Mouse (Mus musculus) stomach, embryonic 16.5 days (tissue): ENCODE results near the gene Rarres2. TPM values are rescaled to one million over a fixed set of nuclear protein-coding genes. Genes with fewer than 3 reads are reported as not detected.
A peak's percentile ranks its signal among the peaks of the same experiment; 100 is the strongest.

Experiments
- ATAC-seq: fragments of 200-750 bp; cut with Nextera tagmentation; 2 replicates; pipeline ENCODE4 v1.8.0; 2017; ENCODE audit warnings: moderate number of reproducible peaks, moderate TSS enrichment; ENCODE audit not compliant: insufficient read depth, low FRiP score
- H3K27ac ChIP-seq: fragments of 300-500 bp; sonication (generic); 2 replicates; pipeline ENCODE4 v1.5.1; 2014; ENCODE audit warnings: low read length
- H3K27me3 ChIP-seq: fragments of 300-500 bp; sonication (generic); 2 replicates; pipeline ENCODE4 v1.6.1; 2014; ENCODE audit warnings: low read length, control low read depth, mixed read lengths; ENCODE audit not compliant: control insufficient read depth, insufficient read depth
- H3K36me3 ChIP-seq: fragments of 300-500 bp; sonication (generic); 2 replicates; pipeline ENCODE4 v1.6.1; 2014; ENCODE audit warnings: low read length; ENCODE audit not compliant: control insufficient read depth, insufficient read depth
- H3K4me1 ChIP-seq: fragments of 300-500 bp; sonication (generic); 2 replicates; pipeline ENCODE4 v1.6.1; 2014; ENCODE audit warnings: low read length, control low read depth, mixed read lengths; ENCODE audit not compliant: control insufficient read depth, insufficient read depth
- H3K4me2 ChIP-seq: fragments of 300-500 bp; sonication (generic); 2 replicates; pipeline ENCODE4 v1.6.1; 2014; ENCODE audit warnings: low read depth, low read length, mixed read lengths
- H3K4me3 ChIP-seq: fragments of 300-500 bp; sonication (generic); replicated peaks from 2 replicates; pipeline ENCODE4 v1.5.1; 2014; ENCODE audit warnings: mild to moderate bottlenecking, low read length
- H3K9ac ChIP-seq: fragments of 300-500 bp; sonication (generic); 2 replicates; pipeline ENCODE4 v1.6.1; 2014; ENCODE audit warnings: low read length
- H3K9me3 ChIP-seq: fragments of 300-500 bp; sonication (generic); replicated peaks from 2 replicates; pipeline ENCODE4 v1.6.1; 2016; ENCODE audit warnings: low read length, control low read depth; ENCODE audit not compliant: control insufficient read depth
- WGBS: fragments of 180-500 bp; shearing (Covaris S2); extraction: QIAGEN DNeasy Blood & Tissue Kit; methylation state at CpG from one replicate; pipeline ENCODE4 v1.1.7; 2014; 5-methylcytosine and 5-hydroxymethylcytosine counted together
- polyA plus RNA-seq: library from polyadenylated mRNA; unstranded; fragments of >200 nt; fragmentation: Nextera tagmentation; extraction: Ambion mirVana; gene quantifications from 2 replicates; pipeline ENCODE4 v1.2.1, GENCODE M21; 2015

Gene Rarres2
- polyA plus RNA-seq = 122 and 128 TPM in 2 replicates

DNA sequence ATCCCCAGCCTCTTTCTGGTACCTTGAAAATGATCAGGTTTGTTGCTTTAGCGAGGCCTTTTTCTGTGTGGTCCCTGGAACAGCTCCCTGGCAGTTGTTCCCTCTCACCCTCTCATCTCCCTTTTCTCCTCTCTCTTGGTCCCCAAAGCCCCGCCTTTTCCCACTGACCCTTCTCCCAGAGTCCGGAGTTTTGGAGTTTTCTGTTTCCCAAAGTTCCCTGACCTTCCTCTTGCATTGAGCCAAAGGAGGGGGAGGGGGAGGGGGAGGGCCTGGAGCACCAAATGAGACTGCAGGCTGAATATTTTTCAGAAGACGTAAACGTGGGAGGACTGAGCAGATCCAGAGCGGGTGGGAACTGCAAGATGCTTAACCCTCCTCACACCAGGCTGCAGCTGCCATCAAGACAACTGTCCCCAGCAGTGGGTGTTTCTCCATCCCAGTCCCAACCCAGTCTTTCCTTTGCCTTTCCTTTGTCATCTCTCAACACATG is at the start of gene Rarres2:
Gene Rarres2, minus strand, starts transcription at position 218 of the 490 bp plus-strand sequence.
- H3K4me3 ChIP-seq = peak within 1 kb of the TSS; percentile 33
- H3K9ac ChIP-seq = peak within 1 kb of the TSS; percentile 59
- H3K36me3 ChIP-seq = no peaks in the 10 kb centered on the region
- ATAC-seq = peak; percentile 83
- H3K9me3 ChIP-seq = no peaks in the 10 kb centered on the region
- H3K27ac ChIP-seq = peak within 1 kb of the TSS; percentile 87
- H3K4me1 ChIP-seq = peaks cover 26% of the 10 kb centered on the region
- WGBS = 22% methylated on average over 6 of the region's 6 CpGs
- H3K4me2 ChIP-seq = peak within 1 kb of the TSS; percentile 49
- no peaks in the 10 kb centered on the region for H3K27me3 ChIP-seq

DNA sequence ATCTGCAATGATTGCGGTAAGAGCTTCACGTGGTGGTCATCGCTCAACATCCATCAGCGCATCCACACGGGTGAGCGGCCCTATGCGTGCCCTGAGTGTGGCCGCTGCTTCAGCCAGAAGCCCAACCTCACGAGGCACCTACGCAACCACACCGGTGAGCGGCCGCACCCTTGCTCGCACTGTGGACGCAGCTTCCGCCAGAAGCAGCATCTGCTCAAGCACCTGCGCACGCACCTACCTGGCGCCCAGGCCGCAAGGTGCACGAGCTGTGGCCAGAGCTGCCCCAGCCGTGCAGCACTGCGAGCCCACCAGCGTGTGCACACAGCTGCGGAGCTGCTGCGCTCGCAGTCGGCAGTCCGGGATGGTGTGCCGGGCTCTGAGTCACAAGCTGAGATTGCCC is 47.4 kb upstream of the Rarres2 start:
- ATAC-seq = no peak
- no peak overlapping the region for H3K27ac ChIP-seq
- no peaks in the 10 kb centered on the region for H3K9me3 ChIP-seq
- no peak overlapping the region for H3K9ac ChIP-seq
- H3K4me2 ChIP-seq = no peak overlapping the region
- peaks cover 10% of the 10 kb centered on the region for H3K36me3 ChIP-seq
- WGBS = 92% methylated on average over 30 of the region's 30 CpGs
- no peaks in the 10 kb centered on the region for H3K27me3 ChIP-seq
- no peaks in the 10 kb centered on the region for H3K4me1 ChIP-seq
- no peak overlapping the region for H3K4me3 ChIP-seq

GRCm38 (mm10) chr6:48614756-48615155 is 42.2 kb upstream of the Rarres2 start:
- Histone ChIP-seq H3K4me3 (no peak overlapping the region), H3K27me3 (no peaks in the 10 kb centered on the region), H3K9me3 (no peaks in the 10 kb centered on the region), H3K4me2 (no peak overlapping the region), H3K36me3 (peaks cover 11% of the 10 kb centered on the region), H3K27ac (no peak overlapping the region), H3K4me1 (peaks cover 7% of the 10 kb centered on the region; the same call in 1 of the 2 replicates), H3K9ac (no peak overlapping the region)
- no peak for ATAC-seq
- WGBS = 88% methylated on average over 5 of the region's 5 CpGs

GRCm38 (mm10) chr6:48613464-48613863 is 40.9 kb upstream of the Rarres2 start:
- H3K9me3 ChIP-seq = no peaks in the 10 kb centered on the region
- no peaks in the 10 kb centered on the region for H3K27me3 ChIP-seq
- peaks cover 7% of the 10 kb centered on the region; the same call in 1 of the 2 replicates for H3K4me1 ChIP-seq
- no peak for ATAC-seq
- no peak overlapping the region for H3K9ac ChIP-seq
- H3K4me2 ChIP-seq = no peak overlapping the region
- no peak overlapping the region for H3K4me3 ChIP-seq
- H3K27ac ChIP-seq = no peak overlapping the region
- 86% methylated on average over 4 of the region's 4 CpGs for WGBS
- peaks cover 5% of the 10 kb centered on the region; the same call in 1 of the 2 replicates for H3K36me3 ChIP-seq

- WGBS = 29% methylated on average over 3 of the region's 3 CpGs
- peak overlapping the region; percentile 38; the same call in 1 of the 2 replicates for H3K27ac ChIP-seq
- ATAC-seq = no peak
- H3K27me3 ChIP-seq = no peaks in the 10 kb centered on the region
- H3K4me2 ChIP-seq = no peak overlapping the region
- peaks cover 5% of the 10 kb centered on the region; the same call in 1 of the 2 replicates for H3K36me3 ChIP-seq
- no peak overlapping the region for H3K4me3 ChIP-seq
- H3K4me1 ChIP-seq = peaks cover 7% of the 10 kb centered on the region; the same call in 1 of the 2 replicates
- no peak overlapping the region for H3K9ac ChIP-seq
- H3K9me3 ChIP-seq = no peaks in the 10 kb centered on the region
Measured at GRCm38 (mm10) chr6:48610657-48611056, 38.1 kb upstream of the Rarres2 start.

DNA sequence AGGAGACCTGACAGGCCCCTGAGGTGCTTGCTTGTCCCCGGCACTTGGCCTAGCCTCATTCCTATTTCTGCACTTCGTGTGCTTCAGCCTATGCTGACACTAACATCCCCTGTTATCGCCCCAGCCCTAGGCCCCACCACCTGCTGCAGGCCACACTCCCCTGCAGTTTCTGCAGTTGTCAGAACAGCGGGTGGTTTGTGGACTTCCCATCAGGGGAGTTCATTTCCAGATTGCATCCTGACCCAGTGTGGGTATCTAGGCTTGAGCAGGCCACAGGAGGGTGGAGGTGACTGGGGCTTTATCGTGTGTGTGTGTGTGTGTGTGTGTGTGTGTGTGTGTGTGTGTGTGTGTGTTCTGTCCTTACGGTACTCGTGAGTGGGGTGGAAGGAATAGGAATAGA is 36.9 kb upstream of the Rarres2 start:
- Histone ChIP-seq H3K4me2 (no peak overlapping the region), H3K9ac (no peak overlapping the region), H3K36me3 (peaks cover 5% of the 10 kb centered on the region; the same call in 1 of the 2 replicates), H3K4me1 (peaks cover 7% of the 10 kb centered on the region; the same call in 1 of the 2 replicates), H3K27me3 (no peaks in the 10 kb centered on the region), H3K27ac (no peak overlapping the region), H3K4me3 (no peak overlapping the region), H3K9me3 (no peaks in the 10 kb centered on the region)
- no peak for ATAC-seq
- WGBS = 63% methylated on average over 7 of the region's 7 CpGs

DNA sequence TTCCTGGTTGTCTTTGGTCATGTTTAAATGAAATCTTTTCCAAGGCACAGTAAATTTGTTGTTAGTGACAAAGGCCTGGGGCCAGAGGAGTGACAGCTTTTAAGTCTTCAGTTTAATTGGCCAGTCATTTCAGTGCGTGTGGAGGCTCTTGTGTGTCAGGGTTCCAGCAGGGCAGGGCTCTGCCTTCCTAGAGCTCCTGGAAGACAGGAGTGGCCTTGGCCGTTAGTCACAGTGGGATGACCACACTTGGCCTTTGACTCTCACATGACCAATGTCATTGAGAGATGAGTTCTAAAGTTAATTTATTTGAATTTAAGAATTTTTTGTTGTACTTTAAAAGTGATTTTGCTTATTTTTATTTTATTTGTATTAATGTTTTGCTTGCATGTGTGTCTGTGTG is 35.5 kb upstream of the Rarres2 start:
- ATAC-seq = no peak
- Histone ChIP-seq H3K9me3 (no peaks in the 10 kb centered on the region), H3K4me2 (no peak overlapping the region), H3K27ac (no peak overlapping the region), H3K4me1 (peaks cover 7% of the 10 kb centered on the region; the same call in 1 of the 2 replicates), H3K36me3 (no peaks in the 10 kb centered on the region), H3K27me3 (no peaks in the 10 kb centered on the region), H3K9ac (no peak overlapping the region), H3K4me3 (no peak overlapping the region)
- 76% methylated on average over 2 of the region's 2 CpGs for WGBS

GRCm38 (mm10) chr6:48602080-48602741 is 29.6 kb upstream of the Rarres2 start:
- H3K27ac ChIP-seq = peak overlapping the region; percentile 44
- peak; percentile 74 for ATAC-seq
- H3K9ac ChIP-seq = peak overlapping the region; percentile 80
- H3K27me3 ChIP-seq = no peaks in the 10 kb centered on the region
- peak overlapping the region; percentile 69 for H3K4me3 ChIP-seq
- peak overlapping the region; percentile 78 for H3K4me2 ChIP-seq
- H3K36me3 ChIP-seq = peaks cover 23% of the 10 kb centered on the region
- under 1% methylated on average over 28 of the region's 28 CpGs for WGBS
- peaks cover 6% of the 10 kb centered on the region; the same call in 1 of the 2 replicates for H3K4me1 ChIP-seq
- peaks cover 9% of the 10 kb centered on the region for H3K9me3 ChIP-seq

- no peaks in the 10 kb centered on the region for H3K27me3 ChIP-seq
- 5% methylated on average over 42 of the region's 42 CpGs for WGBS
- H3K9ac ChIP-seq = peak within 1 kb of the TSS; percentile 80
- peaks cover 6% of the 10 kb centered on the region; the same call in 1 of the 2 replicates for H3K4me1 ChIP-seq
- H3K4me2 ChIP-seq = peak within 1 kb of the TSS; percentile 78
- peaks cover 16% of the 10 kb centered on the region for H3K9me3 ChIP-seq
- peak within 1 kb of the TSS; percentile 69 for H3K4me3 ChIP-seq
- H3K36me3 ChIP-seq = peaks cover 31% of the 10 kb centered on the region
- ATAC-seq = peak; percentile 98
- H3K27ac ChIP-seq = peak within 1 kb of the TSS; percentile 44
Measured at GRCm38 (mm10) chr6:48601271-48602079, 28.9 kb upstream of the Rarres2 start, which contains the start of gene Zfp775. TSS of gene Zfp775 (plus strand) at chr6:48602063.
